Mouse (Mus musculus) CH12.LX (cell line): Measurements from ENCODE around the gene Prss12.

Experiments used
- BHLHE40 ChIP-seq: IDR thresholded peaks from 2 replicates; pipeline ENCODE4 v1.6.1; 2011; ENCODE audit warnings: mild to moderate bottlenecking, low read depth, low read length, improper control_type of control experiment
- CHD1 ChIP-seq: IDR thresholded peaks from 2 replicates; pipeline ENCODE4 v1.6.1; 2012; ENCODE audit warnings: low read depth, low read length, improper control_type of control experiment, inconsistent platforms
- CTCF ChIP-seq, 2 experiments: IDR thresholded peaks in 1 of 2; conservative IDR thresholded peaks in 1 of 2; 2 replicates each; pipeline ENCODE4 v1.5.1; 2011 to 2012; ENCODE audit warnings: low read depth in 2 of 2, low read length in 2 of 2, improper control_type of control experiment in 1 of 2, inconsistent platforms in 1 of 2, mild to moderate bottlenecking in 1 of 2, moderate library complexity in 1 of 2
- E2F4 ChIP-seq: IDR thresholded peaks from 2 replicates; pipeline ENCODE4 v1.6.1; 2011; ENCODE audit warnings: low read depth, low read length, improper control_type of control experiment; ENCODE audit not compliant: insufficient replicate concordance
- MAFK ChIP-seq: IDR thresholded peaks from 2 replicates; pipeline ENCODE4 v1.6.1; 2011; ENCODE audit warnings: low read length, improper control_type of control experiment; ENCODE audit not compliant: insufficient replicate concordance
- MAZ ChIP-seq: IDR thresholded peaks from 2 replicates; pipeline ENCODE4 v1.6.1; 2012; ENCODE audit warnings: low read depth, mild to moderate bottlenecking, inconsistent platforms, low read length, improper control_type of control experiment, moderate library complexity
- NELFE ChIP-seq: IDR thresholded peaks from 2 replicates; pipeline ENCODE4 v1.6.1; 2011; ENCODE audit warnings: low read depth, low read length, improper control_type of control experiment
- NRF1 ChIP-seq: IDR thresholded peaks from 2 replicates; pipeline ENCODE4 v1.6.1; 2014; ENCODE audit warnings: low read depth, mild to moderate bottlenecking, inconsistent platforms, low read length, improper control_type of control experiment, moderate library complexity
- POLR2A ChIP-seq: IDR thresholded peaks from 2 replicates; pipeline ENCODE4 v1.6.1; 2011; ENCODE audit warnings: low read depth, mild to moderate bottlenecking, improper control_type of control experiment, low read length
- RAD21 ChIP-seq: IDR thresholded peaks from 2 replicates; pipeline ENCODE4 v1.6.1; 2011; ENCODE audit warnings: low read depth, mild to moderate bottlenecking, low read length, improper control_type of control experiment, moderate library complexity
- UBTF ChIP-seq: IDR thresholded peaks from 2 replicates; pipeline ENCODE4 v1.6.1; 2012; ENCODE audit warnings: low read depth, mild to moderate bottlenecking, inconsistent platforms, low read length, improper control_type of control experiment, moderate library complexity
- USF1 ChIP-seq: IDR thresholded peaks from 2 replicates; pipeline ENCODE4 v1.6.1; 2014; ENCODE audit warnings: low read depth, mild to moderate bottlenecking, inconsistent platforms, low read length, improper control_type of control experiment
- ZC3H11A ChIP-seq: IDR thresholded peaks from 2 replicates; pipeline ENCODE4 v1.6.1; 2012; ENCODE audit warnings: low read depth, mild to moderate bottlenecking, inconsistent platforms, low read length, improper control_type of control experiment
- ZMIZ1 ChIP-seq: IDR thresholded peaks from 2 replicates; pipeline ENCODE4 v1.6.1; 2012; ENCODE audit warnings: low read depth, mild to moderate bottlenecking, inconsistent platforms, low read length, improper control_type of control experiment

DNA sequence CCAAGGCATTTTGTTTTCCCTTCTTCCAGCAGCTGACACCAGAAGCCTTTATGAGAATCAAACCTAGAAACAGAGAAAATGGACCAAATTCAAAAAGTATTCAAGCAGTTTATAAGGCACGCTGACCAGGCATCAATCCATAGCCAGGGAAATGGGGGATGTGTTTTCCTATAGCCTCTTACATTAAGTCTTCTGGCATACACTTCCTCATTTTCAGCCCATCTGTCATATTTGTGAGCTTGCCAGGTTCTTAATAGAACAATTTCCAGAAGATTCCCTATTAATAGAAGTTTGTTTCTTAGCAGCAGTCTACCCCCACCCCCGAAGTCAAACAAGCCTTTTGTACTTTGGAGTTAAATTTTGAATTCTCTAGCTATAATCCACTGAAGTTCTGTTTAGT lies 84.4 kb downstream of the Prss12 start:
- no peak for TF ChIP-seq POLR2A
- TF ChIP-seq CTCF (conservative IDR thresholded peaks at IDR 0.05 in 1 of 2, IDR thresholded peaks at IDR 0.05 in 1 of 2; ENCODE audit: low read depth in 2 of 2, low read length in 2 of 2), result no peak
- no peak for TF ChIP-seq MAZ
- no peak for TF ChIP-seq USF1
- TF ChIP-seq MAFK, result no peak
- TF ChIP-seq ZC3H11A, result no peak
- no peak for TF ChIP-seq RAD21
- TF ChIP-seq BHLHE40, result no peak
- no peak for TF ChIP-seq NRF1
- TF ChIP-seq UBTF, result no peak
- TF ChIP-seq ZMIZ1, result no peak
- TF ChIP-seq CHD1, result no peak
- TF ChIP-seq NELFE, result no peak
- TF ChIP-seq E2F4, result no peak
